Mouse (Mus musculus) monocyte, adult 59 days (primary cell): ENCODE data around the gene Wfdc18. TPM values are rescaled to one million over a fixed set of nuclear protein-coding genes. Genes with fewer than 3 reads are reported as not detected.

Experiments
- total RNA-seq, 2 experiments: library from RNA; stranded (reverse); gene quantifications; one replicate each; pipeline ENCODE4 v1.2.4; 2023

Gene Wfdc18
- 1 to 10 TPM; 1.5 to 3.1 TPM for total RNA-seq

GRCm38 (mm10) chr11:83708715-83709114 is at the start of gene Wfdc18:
TSS of gene Wfdc18 (plus strand) at chr11:83709015.

GRCm38 (mm10) chr11:83662204-83662603 is 46.6 kb upstream of the Wfdc18 start, which contains the start of gene Ccl4:
TSS of gene Ccl4 (plus strand) at chr11:83662584.

GRCm38 (mm10) chr11:83703705-83704104 is 5.1 kb upstream of the Wfdc18 start, which contains the start of gene Wfdc17:
TSS of gene Wfdc17 (plus strand) at chr11:83703991.

GRCm38 (mm10) chr11:83746681-83747080 is 37.9 kb downstream of the Wfdc18 start, which contains the start of gene Wfdc21:
TSS of gene Wfdc21 (plus strand) at chr11:83746940.

GRCm38 (mm10) chr11:83753581-83754181 is 44.9 kb downstream of the Wfdc18 start, which contains the start of gene Heatr6:
TSS of gene Heatr6 (plus strand) at chr11:83753696.

Other genes starting within 250 kb of the Wfdc18 start
- 1 to 10 TPM; 1.5 TPM for gene Mmp28, start 245.9 kb upstream of the Wfdc18 start, total RNA-seq
- gene Taf15, start 235.9 kb upstream of the Wfdc18 start, total RNA-seq = 10 to 100 TPM; 82.3 to 97.0 TPM
- not detected for gene Heatr9, start 186.8 kb upstream of the Wfdc18 start, total RNA-seq
- 10 to 100 TPM; 24.6 to 29.4 TPM for gene Ccl5, start 178.5 kb upstream of the Wfdc18 start, total RNA-seq
- 100 to 1,000 TPM; 325 to 345 TPM for gene Ccl9, start 130.4 kb upstream of the Wfdc18 start, total RNA-seq
- gene Ccl6, start 115.9 kb upstream of the Wfdc18 start, total RNA-seq = 100 to 1,000 TPM; 669 to 836 TPM
- gene Rpl9-ps1, start 63.4 kb upstream of the Wfdc18 start, total RNA-seq = not detected
- 100 to 1,000 TPM; 186 to 201 TPM for gene Ccl3, start 59.7 kb upstream of the Wfdc18 start, total RNA-seq
- 10 to 100 TPM; 23.7 to 26.8 TPM for gene Ccl4, start 46.4 kb upstream of the Wfdc18 start, total RNA-seq
- 100 to 1,000 TPM in 1 of 2 experiments, 10 to 100 TPM in 1; 80.2 to 115 TPM for gene Wfdc17, start 5.0 kb upstream of the Wfdc18 start, total RNA-seq
- gene Wfdc21, start 37.9 kb downstream of the Wfdc18 start, total RNA-seq = not detected
- 10 to 100 TPM; 20.8 to 23.0 TPM for gene Heatr6, start 44.7 kb downstream of the Wfdc18 start, total RNA-seq
- not detected for gene Hnf1b, start 141.0 kb downstream of the Wfdc18 start, total RNA-seq
- 10 to 100 TPM; 25.6 to 28.6 TPM for gene Ddx52, start 233.0 kb downstream of the Wfdc18 start, total RNA-seq